Mouse (Mus musculus) myocyte (in vitro differentiated cells): ENCODE data around the gene Syne2. TPM values are rescaled to one million over a fixed set of nuclear protein-coding genes. Genes with fewer than 3 reads are reported as not detected.

Source experiments
- H3K27me3 ChIP-seq: one replicate; pipeline ENCODE4 v1.6.1; 2011; ENCODE audit not compliant: control insufficient read depth, insufficient read depth, insufficient read length
- H3K36me3 ChIP-seq: one replicate; pipeline ENCODE4 v1.6.1; 2011; ENCODE audit not compliant: control insufficient read depth, insufficient read depth
- H3K4me2 ChIP-seq: one replicate; pipeline ENCODE4 v1.6.1; 2011; ENCODE audit warnings: low read depth, control low read depth
- H3K4me3 ChIP-seq: one replicate; pipeline ENCODE4 v1.5.1; 2011; ENCODE audit warnings: mild to moderate bottlenecking, control low read depth, moderate library complexity
- H3K79me2 ChIP-seq: one replicate; pipeline ENCODE4 v1.6.1; 2011; ENCODE audit not compliant: control insufficient read depth, insufficient read depth
- H3ac ChIP-seq: one replicate; pipeline ENCODE4 v1.6.1; 2011; ENCODE audit not compliant: control insufficient read depth, insufficient read length
- CEBPB ChIP-seq: IDR thresholded peaks from 2 replicates; pipeline ENCODE4 v1.6.1; 2011; ENCODE audit warnings: mild to moderate bottlenecking, moderate library complexity; ENCODE audit not compliant: poor library complexity, insufficient read depth, severe bottlenecking
- E2F4 ChIP-seq: IDR thresholded peaks from one replicate; pipeline ENCODE4 v1.6.1; 2011; ENCODE audit warnings: mild to moderate bottlenecking, control low read depth, moderate library complexity; ENCODE audit not compliant: insufficient read depth
- MAX ChIP-seq: IDR thresholded peaks from one replicate; pipeline ENCODE4 v1.6.1; 2011; ENCODE audit warnings: low read depth, mild to moderate bottlenecking, control low read depth
- MYOD1 ChIP-seq, 3 experiments: IDR thresholded peaks; one replicate each; pipeline ENCODE4 v1.6.1; 2011; ENCODE audit warnings: control low read depth in 2 of 3, low read depth in 2 of 3, mild to moderate bottlenecking in 2 of 3, moderate library complexity in 1 of 3; ENCODE audit not compliant: insufficient read length in 2 of 3, control insufficient read depth in 1 of 3
- MYOG ChIP-seq, 3 experiments: IDR thresholded peaks; one replicate each; pipeline ENCODE4 v1.6.1; 2011; ENCODE audit warnings: control low read depth in 2 of 3, low read depth in 2 of 3, mild to moderate bottlenecking in 2 of 3; ENCODE audit not compliant: insufficient read length in 2 of 3, control insufficient read depth in 1 of 3, insufficient read depth in 1 of 3
- POLR2A ChIP-seq: IDR thresholded peaks from one replicate; pipeline ENCODE4 v1.6.1; 2011; ENCODE audit warnings: low read depth, mild to moderate bottlenecking, control low read depth, moderate library complexity; ENCODE audit not compliant: insufficient read length
- POLR2AphosphoS2 ChIP-seq: IDR thresholded peaks from one replicate; pipeline ENCODE4 v1.6.1; 2011; ENCODE audit warnings: low read depth, control low read depth; ENCODE audit not compliant: insufficient read length
- REST ChIP-seq: IDR thresholded peaks from one replicate; pipeline ENCODE4 v1.6.1; 2011; ENCODE audit warnings: mild to moderate bottlenecking, control low read depth, moderate library complexity; ENCODE audit not compliant: insufficient read depth, insufficient read length
- SRF ChIP-seq: IDR thresholded peaks from one replicate; pipeline ENCODE4 v1.6.1; 2011; ENCODE audit warnings: low read depth; ENCODE audit not compliant: control insufficient read depth, insufficient read length
- TCF12 ChIP-seq: IDR thresholded peaks from one replicate; pipeline ENCODE4 v1.6.1; 2011; ENCODE audit warnings: mild to moderate bottlenecking, control low read depth; ENCODE audit not compliant: poor library complexity, insufficient read depth, severe bottlenecking
- TCF3 ChIP-seq: IDR thresholded peaks from one replicate; pipeline ENCODE4 v1.6.1; 2011; ENCODE audit warnings: low read depth, control low read depth; ENCODE audit not compliant: insufficient read length
- USF1 ChIP-seq: IDR thresholded peaks from one replicate; pipeline ENCODE4 v1.6.1; 2011; ENCODE audit warnings: low read depth, mild to moderate bottlenecking, control low read depth, moderate library complexity
- polyA plus RNA-seq: library from polyadenylated mRNA; unstranded; fragments of >200 nt; fragmentation: generic; extraction: Trizol; gene quantifications from one replicate; pipeline ENCODE4 v1.2.1, GENCODE M21; 2012; ENCODE audit warnings: missing spikeins

The Syne2 gene
- polyA plus RNA-seq, 1 experiment = 3.7 TPM

DNA sequence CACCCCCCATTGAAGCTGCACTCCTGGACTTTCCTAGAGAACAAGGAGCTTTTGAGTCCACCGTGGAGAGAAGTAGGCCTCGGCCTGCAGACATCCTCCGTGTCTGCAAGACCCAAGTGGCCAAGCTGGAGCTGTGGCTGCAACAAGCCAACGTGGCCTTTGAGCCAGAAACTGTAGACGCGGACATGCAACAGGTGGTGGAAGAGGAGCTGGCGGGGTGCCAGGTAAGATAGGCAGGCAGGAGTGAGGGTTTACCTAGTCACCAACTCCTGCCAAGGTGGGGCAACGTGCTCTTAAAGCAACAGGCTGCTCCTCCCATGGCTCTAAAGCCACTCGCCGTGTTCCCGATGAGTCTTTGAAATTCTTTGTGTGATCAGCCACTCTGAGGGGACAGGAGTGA, 197.6 kb downstream of the Syne2 start:
- H3ac ChIP-seq = no peak overlapping the region
- no peak for TF ChIP-seq USF1
- peak in 1 of 3 experiments; percentile 37 for TF ChIP-seq MYOG (IDR thresholded peaks at IDR 0.05; ENCODE audit: control insufficient read depth in 1 of 3, insufficient read depth in 1 of 3, insufficient read length in 2 of 3, low read depth in 2 of 3)
- no peak overlapping the region for H3K4me2 ChIP-seq
- H3K27me3 ChIP-seq = no peaks in the 10 kb centered on the region
- no peaks in the 10 kb centered on the region for H3K36me3 ChIP-seq
- H3K79me2 ChIP-seq = no peaks in the 10 kb centered on the region
- no peak overlapping the region for H3K4me3 ChIP-seq

DNA sequence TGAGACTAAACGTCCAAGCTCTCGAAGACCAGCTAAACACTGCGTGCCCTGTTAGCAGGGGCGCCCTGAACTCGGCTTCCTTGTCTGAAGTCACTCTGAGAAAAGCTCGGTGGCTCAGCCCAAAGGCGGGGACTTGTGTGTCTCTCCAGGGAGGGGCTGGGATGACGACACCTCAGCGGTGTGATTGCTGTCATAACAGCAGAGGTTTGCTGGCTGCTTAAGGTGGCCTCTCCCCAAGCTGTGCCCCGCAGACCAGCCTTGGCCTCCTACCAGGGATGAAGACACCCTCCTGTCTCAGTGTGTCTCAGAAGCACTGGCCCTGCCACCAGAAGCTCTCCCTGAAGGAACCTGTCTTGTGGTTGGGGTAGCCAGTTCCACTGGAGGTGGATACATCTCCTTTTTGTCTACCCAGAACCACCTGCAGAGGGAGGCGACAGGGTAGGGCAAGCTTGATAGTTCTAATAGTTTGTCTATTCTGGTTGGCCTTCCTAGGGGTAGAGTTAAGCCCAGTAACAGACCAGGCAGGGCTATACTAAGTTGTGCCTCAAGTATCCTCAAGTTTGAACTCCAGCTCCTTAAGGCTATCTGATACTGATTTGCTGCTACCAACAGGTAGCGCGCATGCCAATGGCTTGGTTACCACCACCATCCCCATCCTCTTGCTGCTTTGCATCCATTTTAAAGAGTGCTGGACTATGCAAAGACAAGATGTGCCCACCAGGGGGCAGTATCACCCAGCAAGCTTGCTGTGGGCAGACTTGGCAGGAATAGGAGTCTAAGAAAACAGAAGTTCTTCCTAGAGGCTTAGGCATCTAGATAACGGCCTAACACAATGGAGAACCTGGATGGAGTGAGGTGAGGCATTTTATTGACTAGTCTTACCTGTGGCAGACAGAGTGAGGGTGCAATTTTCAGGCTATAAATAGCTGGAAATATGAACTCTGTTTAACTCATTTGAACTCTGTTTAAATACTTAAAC, 198.5 kb downstream of the Syne2 start:
- H3K79me2 ChIP-seq = no peaks in the 10 kb centered on the region
- TF ChIP-seq SRF = no peak
- no peak for TF ChIP-seq CEBPB
- no peak for TF ChIP-seq MYOG (IDR thresholded peaks at IDR 0.05; ENCODE audit: control insufficient read depth in 1 of 3, insufficient read depth in 1 of 3, insufficient read length in 2 of 3, low read depth in 2 of 3)
- no peak for TF ChIP-seq USF1
- no peak for TF ChIP-seq MYOD1 (IDR thresholded peaks at IDR 0.05; ENCODE audit: control insufficient read depth in 1 of 3, insufficient read length in 2 of 3, low read depth in 2 of 3)
- TF ChIP-seq E2F4 = no peak
- no peak for TF ChIP-seq TCF3
- TF ChIP-seq TCF12 = no peak
- no peak for TF ChIP-seq MAX
- no peak for TF ChIP-seq REST
- no peak for TF ChIP-seq POLR2AphosphoS2
- TF ChIP-seq POLR2A = no peak
- no peak overlapping the region for H3K4me3 ChIP-seq
- no peak overlapping the region for H3ac ChIP-seq
- H3K4me2 ChIP-seq = no peak overlapping the region
- no peaks in the 10 kb centered on the region for H3K36me3 ChIP-seq
- no peaks in the 10 kb centered on the region for H3K27me3 ChIP-seq

DNA sequence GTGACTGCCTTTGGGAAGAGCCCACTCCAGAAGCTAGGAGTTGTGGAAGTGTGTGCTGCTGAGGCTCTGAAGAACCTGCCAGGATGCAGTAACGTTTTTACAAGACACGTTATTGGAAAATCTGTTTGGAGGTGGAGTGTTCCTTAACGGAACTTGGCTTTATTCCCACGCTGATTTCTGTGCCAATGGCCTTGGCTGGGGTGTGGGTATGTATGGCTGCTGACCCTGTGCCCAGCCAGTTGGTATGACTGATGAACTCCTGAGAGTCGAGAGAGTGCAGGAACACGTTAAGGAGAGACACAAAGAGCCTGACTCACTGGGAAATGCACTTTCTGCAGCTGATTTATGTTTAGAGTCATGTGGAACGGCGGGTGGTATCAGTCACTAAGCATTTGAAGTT, 200.7 kb downstream of the Syne2 start:
- Histone ChIP-seq H3K79me2 (no peaks in the 10 kb centered on the region), H3K4me2 (no peak overlapping the region), H3K27me3 (no peaks in the 10 kb centered on the region), H3K4me3 (no peak overlapping the region), H3ac (no peak overlapping the region), H3K36me3 (no peaks in the 10 kb centered on the region)
- TF ChIP-seq TCF12 (no peak), MYOG (IDR thresholded peaks at IDR 0.05; ENCODE audit: control insufficient read depth in 1 of 3, insufficient read depth in 1 of 3, insufficient read length in 2 of 3, low read depth in 2 of 3) (no peak), MAX (no peak), POLR2A (no peak), USF1 (no peak), MYOD1 (IDR thresholded peaks at IDR 0.05; ENCODE audit: control insufficient read depth in 1 of 3, insufficient read length in 2 of 3, low read depth in 2 of 3) (no peak), POLR2AphosphoS2 (no peak), CEBPB (no peak), REST (no peak), SRF (no peak), E2F4 (no peak), TCF3 (no peak)

DNA sequence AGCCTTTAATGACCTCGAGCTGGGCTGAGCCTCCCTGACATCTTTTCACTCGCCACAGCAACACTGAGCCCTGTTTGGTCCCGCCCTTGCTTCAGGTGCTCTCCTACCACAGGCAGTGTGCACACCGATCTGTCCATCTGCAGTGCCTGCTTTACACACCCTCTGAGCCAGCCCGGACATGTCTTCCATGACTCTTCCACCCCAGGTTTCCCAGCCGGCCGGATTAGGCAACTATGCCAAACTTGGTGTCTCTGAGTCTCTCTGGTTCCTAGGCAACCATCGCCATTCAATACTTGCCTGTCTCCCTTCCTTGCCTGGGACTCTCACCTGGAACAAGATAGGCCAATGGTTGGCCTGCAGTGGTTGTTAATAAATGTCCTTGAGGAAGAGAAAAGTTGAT, 224.4 kb downstream of the Syne2 start:
- TF ChIP-seq SRF = no peak
- no peak for TF ChIP-seq USF1
- no peak for TF ChIP-seq CEBPB
- TF ChIP-seq POLR2A = no peak
- no peak for TF ChIP-seq MAX
- no peak for TF ChIP-seq TCF3
- TF ChIP-seq POLR2AphosphoS2 = no peak
- no peak for TF ChIP-seq REST
- no peak for TF ChIP-seq MYOG (IDR thresholded peaks at IDR 0.05; ENCODE audit: control insufficient read depth in 1 of 3, insufficient read depth in 1 of 3, insufficient read length in 2 of 3, low read depth in 2 of 3)
- TF ChIP-seq MYOD1 (IDR thresholded peaks at IDR 0.05; ENCODE audit: control insufficient read depth in 1 of 3, insufficient read length in 2 of 3, low read depth in 2 of 3) = no peak
- Histone ChIP-seq H3K36me3 (peaks cover 3% of the 10 kb centered on the region), H3K4me3 (no peak overlapping the region), H3K79me2 (no peaks in the 10 kb centered on the region), H3K27me3 (no peaks in the 10 kb centered on the region), H3ac (no peak overlapping the region), H3K4me2 (no peak overlapping the region)
